Mouse (Mus musculus) neural tube, embryonic 11.5 days (tissue): ENCODE data around the gene Gm9376. TPM values are rescaled to one million over a fixed set of nuclear protein-coding genes. Genes with fewer than 3 reads are reported as not detected.

ENCODE experiments used
- ATAC-seq: fragments of 200-750 bp; cut with Nextera tagmentation; 2 replicates; pipeline ENCODE4 v1.8.0; 2017; ENCODE audit warnings: moderate number of reproducible peaks, mild to moderate bottlenecking, moderate TSS enrichment, moderate library complexity; ENCODE audit not compliant: insufficient read depth, low FRiP score, low TSS enrichment
- DNase-seq: peaks from one replicate; pipeline ENCODE4 v3.0.0-alpha.2; 2015; ENCODE audit warnings: low spot score
- H3K27ac ChIP-seq: fragments of 300-500 bp; sonication (generic); 2 replicates; pipeline ENCODE4 v1.5.1; 2014; ENCODE audit warnings: low read depth, mild to moderate bottlenecking, low read length
- H3K27me3 ChIP-seq: fragments of 300-500 bp; sonication (generic); 2 replicates; pipeline ENCODE4 v1.6.1; 2014; ENCODE audit warnings: mild to moderate bottlenecking, low read length, mixed read lengths; ENCODE audit not compliant: control insufficient read depth, insufficient read depth
- H3K36me3 ChIP-seq: fragments of 300-500 bp; sonication (generic); 2 replicates; pipeline ENCODE4 v1.6.1; 2014; ENCODE audit warnings: mild to moderate bottlenecking, low read length, moderate library complexity, mixed read lengths; ENCODE audit not compliant: control insufficient read depth, insufficient read depth
- H3K4me1 ChIP-seq: fragments of 300-500 bp; sonication (generic); 2 replicates; pipeline ENCODE4 v1.6.1; 2014; ENCODE audit warnings: low read length, mixed read lengths; ENCODE audit not compliant: control insufficient read depth, insufficient read depth
- H3K4me2 ChIP-seq: fragments of 300-500 bp; sonication (generic); 2 replicates; pipeline ENCODE4 v1.6.1; 2014; ENCODE audit warnings: low read depth, mild to moderate bottlenecking, moderate library complexity
- H3K4me3 ChIP-seq: fragments of 300-500 bp; sonication (generic); 2 replicates; pipeline ENCODE4 v1.5.1; 2014; ENCODE audit warnings: low read depth, low read length
- H3K9ac ChIP-seq: fragments of 300-500 bp; sonication (generic); 2 replicates; pipeline ENCODE4 v1.6.1; 2014; ENCODE audit warnings: mild to moderate bottlenecking, low read length
- H3K9me3 ChIP-seq: fragments of 300-500 bp; sonication (generic); 2 replicates; pipeline ENCODE4 v1.6.1; 2016; ENCODE audit warnings: low read length; ENCODE audit not compliant: control insufficient read depth
- WGBS: fragments of 180-500 bp; shearing (Covaris S2); extraction: QIAGEN DNeasy Blood & Tissue Kit; methylation state at CpG from one replicate; pipeline ENCODE4 v1.1.7; 2014; 5-methylcytosine and 5-hydroxymethylcytosine counted together
- polyA plus RNA-seq: library from polyadenylated mRNA; unstranded; fragments of >200 nt; fragmentation: Nextera tagmentation; extraction: Ambion mirVana; gene quantifications from 2 replicates; pipeline ENCODE4 v1.2.1, GENCODE M21; 2014

The Gm9376 gene
- polyA plus RNA-seq, 1 experiment from 2014 or later: not detected

GRCm38 (mm10) chr14:118272594-118273555, 6.1 kb downstream of the Gm9376 start:
- no peaks in the 10 kb centered on the region for H3K4me1 ChIP-seq
- no peak overlapping the region for H3K27ac ChIP-seq
- no peak overlapping the region for H3K9ac ChIP-seq
- DNase-seq (no peak), ATAC-seq (no peak)
- H3K4me2 ChIP-seq: no peak overlapping the region
- H3K9me3 ChIP-seq: no peaks in the 10 kb centered on the region
- 86% methylated on average over 6 of the region's 6 CpGs for WGBS
- H3K36me3 ChIP-seq: no peaks in the 10 kb centered on the region
- no peak overlapping the region for H3K4me3 ChIP-seq
- no peaks in the 10 kb centered on the region for H3K27me3 ChIP-seq

GRCm38 (mm10) chr14:118277704-118278498, 11.1 kb downstream of the Gm9376 start:
- DNase-seq: no peak
- Histone ChIP-seq H3K4me2 (no peak overlapping the region), H3K9ac (no peak overlapping the region), H3K36me3 (no peaks in the 10 kb centered on the region), H3K4me3 (no peak overlapping the region), H3K4me1 (no peaks in the 10 kb centered on the region), H3K27me3 (no peaks in the 10 kb centered on the region), H3K27ac (no peak overlapping the region), H3K9me3 (0 out of 2 replicates have a peak, but pooled peaks cover 5% of the 10 kb centered on the region)
- whole genome bisulfite sequencing: 81% methylated on average over 7 of the region's 7 CpGs
- no peak for ATAC-seq

- Histone ChIP-seq H3K4me2 (no peak overlapping the region), H3K9ac (no peak overlapping the region), H3K27ac (no peak overlapping the region), H3K36me3 (no peaks in the 10 kb centered on the region), H3K4me3 (no peak overlapping the region), H3K4me1 (no peaks in the 10 kb centered on the region), H3K27me3 (no peaks in the 10 kb centered on the region), H3K9me3 (0 out of 2 replicates have a peak, but pooled peaks cover 5% of the 10 kb centered on the region)
- ATAC-seq: no peak
- 94% methylated on average over 3 of the region's 3 CpGs for WGBS
- no peak for DNase-seq
These were observed 15.5 kb downstream of the Gm9376 start for GRCm38 (mm10) chr14:118282272-118282671.

- no peak overlapping the region for H3K27ac ChIP-seq
- H3K27me3 ChIP-seq: no peaks in the 10 kb centered on the region
- H3K4me1 ChIP-seq: no peaks in the 10 kb centered on the region
- no peaks in the 10 kb centered on the region for H3K36me3 ChIP-seq
- H3K4me2 ChIP-seq: no peak overlapping the region
- H3K4me3 ChIP-seq: no peak overlapping the region
- DNase-seq: no peak
- no peak overlapping the region for H3K9ac ChIP-seq
- no peak for ATAC-seq
- WGBS: 52% methylated on average over 14 of the region's 14 CpGs
- H3K9me3 ChIP-seq: 0 out of 2 replicates have a peak, but pooled peaks cover 5% of the 10 kb centered on the region
These were observed 16.2 kb downstream of the Gm9376 start for GRCm38 (mm10) chr14:118282917-118283316.

GRCm38 (mm10) chr14:118286096-118286495, 19.3 kb downstream of the Gm9376 start:
- H3K27me3 ChIP-seq: no peaks in the 10 kb centered on the region
- H3K36me3 ChIP-seq: no peaks in the 10 kb centered on the region
- no peak overlapping the region for H3K9ac ChIP-seq
- DNase-seq (no peak), ATAC-seq (no peak)
- H3K4me1 ChIP-seq: no peaks in the 10 kb centered on the region
- 95% methylated on average over 2 of the region's 2 CpGs for WGBS
- no peaks in the 10 kb centered on the region for H3K9me3 ChIP-seq
- H3K27ac ChIP-seq: no peak overlapping the region
- no peak overlapping the region for H3K4me3 ChIP-seq
- no peak overlapping the region for H3K4me2 ChIP-seq

GRCm38 (mm10) chr14:118289133-118289532, 22.4 kb downstream of the Gm9376 start:
- no peak for ATAC-seq

GRCm38 (mm10) chr14:118290009-118290408, 23.2 kb downstream of the Gm9376 start:
- Histone ChIP-seq H3K4me2 (no peak overlapping the region), H3K4me1 (no peaks in the 10 kb centered on the region), H3K36me3 (no peaks in the 10 kb centered on the region), H3K27me3 (no peaks in the 10 kb centered on the region), H3K9ac (no peak overlapping the region), H3K4me3 (no peak overlapping the region), H3K9me3 (no peaks in the 10 kb centered on the region), H3K27ac (no peak overlapping the region)
- 93% methylated on average over 6 of the region's 6 CpGs for WGBS
- no peak for DNase-seq
- ATAC-seq: no peak

More at GRCm38 (mm10) chr14:118289133-118289532, 22.4 kb downstream of the Gm9376 start:
- no peak overlapping the region for H3K27ac ChIP-seq
- 91% methylated on average over 8 of the region's 8 CpGs for WGBS
- no peak overlapping the region for H3K4me2 ChIP-seq
- no peak for DNase-seq
- no peaks in the 10 kb centered on the region for H3K4me1 ChIP-seq
- H3K27me3 ChIP-seq: no peaks in the 10 kb centered on the region
- H3K9me3 ChIP-seq: no peaks in the 10 kb centered on the region
- no peak overlapping the region for H3K9ac ChIP-seq
- no peaks in the 10 kb centered on the region for H3K36me3 ChIP-seq
- H3K4me3 ChIP-seq: no peak overlapping the region

- Histone ChIP-seq H3K4me3 (no peak overlapping the region), H3K4me2 (no peak overlapping the region)
- WGBS: 78% methylated on average over 14 of the region's 14 CpGs
These were observed 35.8 kb downstream of the Gm9376 start for GRCm38 (mm10) chr14:118302606-118303005.

More at GRCm38 (mm10) chr14:118302606-118303005, 35.8 kb downstream of the Gm9376 start:
- Histone ChIP-seq H3K27me3 (no peaks in the 10 kb centered on the region), H3K9ac (no peak overlapping the region), H3K4me1 (no peaks in the 10 kb centered on the region), H3K36me3 (no peaks in the 10 kb centered on the region), H3K27ac (no peak overlapping the region), H3K9me3 (no peaks in the 10 kb centered on the region)
- DNase-seq: no peak
- ATAC-seq: no peak
